Mouse (Mus musculus) kidney, adult 2 months (tissue): ENCODE results near the gene Acot3.

ENCODE experiments used
- CTCF ChIP-seq: fragments of 200-500 bp; conservative IDR thresholded peaks from 2 replicates; pipeline ENCODE4 v1.5.1; 2011; ENCODE audit warnings: low read depth, mild to moderate bottlenecking, control low read depth, low read length, moderate library complexity, mixed read lengths; ENCODE audit not compliant: insufficient read depth, insufficient read length
- POLR2A ChIP-seq: fragments of 200-500 bp; IDR thresholded peaks from one replicate; pipeline ENCODE4 v1.6.1; 2011; ENCODE audit warnings: low read depth, low read length, control low read depth

DNA sequence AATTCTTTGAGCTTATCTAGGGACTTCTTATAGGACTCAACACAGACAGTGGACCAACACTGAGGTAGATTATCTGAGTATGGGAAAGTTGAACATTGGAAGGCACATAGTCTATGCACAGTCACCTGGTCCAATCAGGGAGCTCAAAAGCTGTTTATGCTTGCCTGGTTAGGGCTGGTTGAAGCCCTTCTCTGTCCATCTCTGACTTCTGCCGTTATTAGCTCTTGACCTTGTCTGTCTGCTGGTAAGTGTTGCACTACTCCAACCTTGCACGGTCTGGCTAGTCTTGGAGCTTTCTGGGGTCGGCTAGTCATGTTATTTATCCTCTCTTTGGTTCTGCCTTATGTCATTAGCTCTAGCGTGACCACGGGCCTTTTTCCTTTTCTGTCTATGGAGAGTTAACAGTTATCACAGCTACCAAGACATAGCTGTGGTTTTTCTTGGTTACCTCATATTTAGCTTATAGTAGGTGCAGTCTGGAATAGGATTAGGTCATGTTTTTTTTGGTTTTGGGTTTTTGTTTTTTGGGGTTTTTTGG is at the start of gene Acot3:
- TF ChIP-seq CTCF (no peak), POLR2A (no peak)
